Mouse (Mus musculus) urinary bladder, postnatal 10 days (tissue): Measurements from ENCODE around the gene Rwdd4a.

Experiments
- DNase-seq: peaks from one replicate; pipeline ENCODE4 v3.0.0; 2022; ENCODE audit warnings: low spot score

The Rwdd4a gene

GRCm38 (mm10) chr8:47533344-47534125 is at the start of gene Rwdd4a, which contains the start of gene Trappc11:
Rwdd4a (plus strand) TSS chr8:47533664.
Trappc11 (minus strand) TSS chr8:47533470.
- DNase-seq = peak; percentile 79

DNA sequence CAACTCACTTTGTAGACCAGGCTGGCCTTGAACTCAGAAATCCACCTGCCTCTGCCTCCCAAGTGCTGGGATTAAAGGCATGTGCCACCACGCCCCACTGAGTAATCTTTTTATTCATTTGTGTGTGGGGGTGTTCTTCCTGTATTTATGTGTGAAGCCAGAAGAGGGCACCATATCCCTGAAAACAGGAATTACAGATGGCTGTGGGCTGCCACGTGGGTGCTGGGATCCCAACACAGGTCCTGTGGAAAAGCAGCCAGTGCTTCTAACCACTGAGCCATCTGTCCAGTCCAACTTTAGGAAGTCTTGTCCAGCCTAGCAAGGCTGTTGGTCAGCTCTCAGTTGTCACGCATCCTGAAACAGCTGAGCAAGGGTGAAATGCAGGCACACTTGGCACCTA is 46.2 kb upstream of the Rwdd4a start:
- no peak for DNase-seq

DNA sequence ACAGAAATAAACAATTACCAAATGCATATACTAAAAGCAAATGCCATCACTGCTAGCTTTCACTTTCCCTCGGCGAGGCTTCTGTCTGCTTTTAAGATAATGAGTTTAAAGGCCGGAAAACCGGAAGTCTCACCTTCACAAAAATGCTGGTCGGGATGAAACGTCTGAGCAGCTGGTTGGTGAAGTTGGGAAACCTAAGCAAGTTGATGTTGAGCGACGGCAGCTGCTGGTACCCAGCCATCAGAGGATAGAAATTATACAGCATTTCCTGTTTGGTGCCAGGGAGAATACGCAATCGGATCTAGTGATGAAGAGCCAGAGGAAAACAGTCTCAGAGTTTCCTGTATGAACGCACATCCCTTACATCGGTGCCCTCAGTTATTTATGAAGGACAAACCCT is 40.4 kb upstream of the Rwdd4a start:
- DNase-seq = no peak

DNA sequence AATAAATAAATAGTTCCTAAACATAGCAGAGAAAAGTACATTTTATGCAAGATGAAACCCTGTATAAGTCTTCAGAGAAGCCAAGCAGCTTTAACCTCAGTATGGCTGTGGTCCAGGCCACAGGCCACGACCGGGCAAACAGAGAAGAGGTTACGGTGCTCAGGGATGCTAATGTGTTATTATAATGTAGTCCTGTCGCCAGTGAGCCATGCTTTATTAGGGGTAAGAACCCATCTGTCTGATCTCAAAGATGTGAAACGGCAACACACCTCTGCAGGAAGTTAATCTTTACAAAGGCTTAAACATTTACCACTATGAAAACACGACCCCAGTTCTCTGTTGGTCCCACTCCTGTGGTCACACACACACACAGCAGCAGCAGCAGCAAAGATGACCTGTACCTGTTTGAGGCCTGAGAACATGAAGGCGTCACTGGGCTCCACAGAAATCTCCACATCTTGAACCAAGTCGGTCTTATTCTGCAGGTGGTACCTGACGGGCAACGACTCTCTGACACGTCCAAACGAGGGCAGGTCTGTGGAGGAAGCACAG is 38.8 kb upstream of the Rwdd4a start:
- no peak for DNase-seq

DNA sequence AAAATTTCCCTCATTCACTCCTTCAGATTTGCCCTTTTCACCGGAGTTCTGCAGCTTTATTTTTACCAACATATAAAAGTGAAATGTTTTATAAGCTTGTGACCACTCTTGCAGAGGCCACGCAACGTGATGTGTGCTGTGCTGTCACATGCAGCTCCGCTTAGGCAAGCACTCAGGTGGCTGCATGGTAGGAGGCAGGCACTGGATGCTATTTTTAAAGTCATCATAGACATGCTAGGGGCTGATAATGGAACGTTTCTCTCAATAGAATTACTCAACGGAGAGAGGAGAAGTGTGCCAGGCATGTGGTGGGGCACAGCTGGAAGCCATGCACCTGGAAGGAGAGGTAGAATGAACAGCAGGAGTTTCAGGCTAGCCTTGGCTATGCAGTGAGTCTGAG is 38.0 kb upstream of the Rwdd4a start:
- no peak for DNase-seq

DNA sequence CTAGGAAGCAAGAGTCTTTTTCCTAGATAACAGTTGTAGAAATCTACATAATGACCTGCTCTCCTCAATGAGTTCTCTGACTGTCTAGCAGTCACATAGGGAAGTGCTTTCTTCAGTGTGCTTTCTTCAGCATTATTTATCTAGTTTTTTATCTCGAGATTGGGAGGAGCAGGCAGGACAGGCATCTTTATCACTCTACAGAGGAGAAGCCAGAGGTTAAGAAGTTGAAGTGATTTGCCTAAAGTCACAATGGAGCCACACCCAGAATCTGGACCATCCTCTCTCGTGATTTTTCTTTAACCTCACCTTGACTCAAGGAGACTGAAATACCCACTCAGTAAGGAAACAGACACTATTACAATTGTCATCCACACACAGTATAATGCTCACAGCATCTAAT is 31.5 kb upstream of the Rwdd4a start:
- no peak for DNase-seq

- no peak for DNase-seq
Measured at GRCm38 (mm10) chr8:47502546-47502945, 30.9 kb upstream of the Rwdd4a start.

DNA sequence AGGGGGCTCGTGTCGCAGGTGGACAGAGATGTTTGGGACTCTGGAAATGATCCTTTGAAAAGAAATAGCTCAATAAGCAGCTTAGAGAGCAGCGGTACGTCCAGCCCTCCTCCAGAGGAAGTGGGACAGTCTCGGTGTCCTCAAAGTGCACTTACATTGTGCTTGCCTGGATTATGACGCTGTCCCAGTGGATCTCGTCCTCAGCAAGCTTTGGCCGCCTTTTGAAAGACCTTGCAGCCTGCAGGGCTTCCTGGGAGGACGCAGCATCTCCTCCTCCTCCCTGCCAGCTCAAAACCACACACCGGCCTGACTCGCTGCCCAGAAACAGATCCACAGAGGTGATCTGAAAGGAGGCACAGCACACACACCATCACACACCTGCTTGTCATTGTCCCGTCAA is 28.0 kb upstream of the Rwdd4a start:
- no peak for DNase-seq

- DNase-seq = no peak
Measured at GRCm38 (mm10) chr8:47510930-47511329, 22.5 kb upstream of the Rwdd4a start.

DNA sequence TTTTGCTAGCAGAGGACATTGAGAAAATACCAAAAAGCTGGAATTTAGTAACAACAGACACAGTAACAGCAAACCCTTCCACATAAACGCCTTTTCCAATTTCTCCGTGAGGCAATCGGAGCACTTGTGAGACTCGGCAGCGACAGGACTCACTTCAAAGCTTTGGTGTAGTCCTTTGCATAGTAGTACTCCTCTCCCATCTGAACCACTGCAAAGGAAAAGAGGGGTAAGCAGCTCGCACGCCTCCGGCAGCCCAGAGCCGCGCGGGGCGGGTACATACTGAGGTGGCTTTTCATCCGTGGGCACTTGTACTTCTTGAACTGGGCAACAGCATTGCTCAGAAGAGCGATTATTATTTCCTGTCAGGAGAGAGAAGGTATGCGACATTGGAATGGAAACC is 19.9 kb upstream of the Rwdd4a start:
- no peak for DNase-seq

DNA sequence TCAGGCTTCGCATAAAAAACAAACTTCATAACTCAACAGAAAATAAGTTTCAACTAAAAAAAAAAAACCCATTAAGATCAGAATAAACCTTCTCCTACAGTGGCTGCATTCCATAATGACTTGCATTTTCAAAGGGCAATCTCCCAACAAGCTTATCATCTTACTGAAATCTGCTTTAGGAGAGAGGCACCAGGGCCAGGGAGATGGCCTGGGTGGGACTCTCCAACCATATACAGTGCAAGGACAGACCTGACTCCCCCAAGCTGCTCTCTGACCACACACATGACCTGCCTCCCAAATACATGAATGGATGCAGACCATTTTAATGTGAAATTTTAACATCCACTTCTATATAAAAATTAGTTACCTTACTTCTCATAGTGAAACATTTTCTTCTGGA is 5.4 kb upstream of the Rwdd4a start:
- DNase-seq = no peak

- DNase-seq = no peak
Measured at GRCm38 (mm10) chr8:47538323-47538722, 4.9 kb downstream of the Rwdd4a start.

GRCm38 (mm10) chr8:47542746-47543145 is 9.3 kb downstream of the Rwdd4a start:
- DNase-seq = no peak

GRCm38 (mm10) chr8:47544094-47544493 is 10.6 kb downstream of the Rwdd4a start:
- DNase-seq = no peak

DNA sequence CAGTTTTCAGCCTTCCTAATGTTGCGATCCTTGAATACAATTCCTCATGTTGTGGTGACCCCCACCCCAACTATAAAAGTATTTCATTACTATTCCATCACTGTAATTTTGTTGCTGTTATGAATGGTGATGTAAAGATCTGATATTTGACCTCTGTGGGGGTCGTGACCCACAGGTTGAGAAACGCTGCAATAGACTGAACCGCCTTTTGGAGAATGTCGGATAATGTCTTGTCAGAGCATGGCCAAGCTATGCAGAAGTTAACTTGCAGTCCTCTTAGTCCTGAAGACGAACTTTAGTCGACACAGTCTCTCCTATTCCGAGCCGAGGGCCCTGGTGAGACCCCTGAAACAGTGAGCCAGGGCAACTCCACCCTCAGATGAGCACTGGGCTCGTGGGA is 13.6 kb downstream of the Rwdd4a start:
- DNase-seq = no peak

DNA sequence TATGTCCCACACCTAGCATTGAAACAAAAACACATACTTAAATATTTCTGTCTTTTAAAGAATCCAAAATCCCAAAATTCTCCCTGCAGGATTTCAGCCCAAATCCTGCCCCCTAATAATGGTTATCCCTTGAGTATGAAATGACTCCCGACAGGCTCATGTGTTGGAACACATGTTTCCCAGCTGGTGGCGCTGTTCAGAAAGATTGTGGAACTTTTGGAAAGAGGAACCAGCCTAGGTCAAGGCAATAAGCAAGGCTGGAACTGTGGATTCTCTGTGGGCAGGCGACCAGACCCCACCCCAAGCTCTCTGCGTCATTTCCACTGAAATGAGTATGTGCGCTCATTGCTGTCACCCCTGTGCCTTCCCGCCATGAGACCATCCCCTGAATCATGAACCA is 20.1 kb downstream of the Rwdd4a start:
- no peak for DNase-seq

- no peak for DNase-seq
Measured at GRCm38 (mm10) chr8:47556446-47556845, 23.0 kb downstream of the Rwdd4a start.

- DNase-seq = no peak
Measured at GRCm38 (mm10) chr8:47558274-47558673, 24.8 kb downstream of the Rwdd4a start.

- no peak for DNase-seq
Measured at GRCm38 (mm10) chr8:47560801-47561200, 27.3 kb downstream of the Rwdd4a start.

DNA sequence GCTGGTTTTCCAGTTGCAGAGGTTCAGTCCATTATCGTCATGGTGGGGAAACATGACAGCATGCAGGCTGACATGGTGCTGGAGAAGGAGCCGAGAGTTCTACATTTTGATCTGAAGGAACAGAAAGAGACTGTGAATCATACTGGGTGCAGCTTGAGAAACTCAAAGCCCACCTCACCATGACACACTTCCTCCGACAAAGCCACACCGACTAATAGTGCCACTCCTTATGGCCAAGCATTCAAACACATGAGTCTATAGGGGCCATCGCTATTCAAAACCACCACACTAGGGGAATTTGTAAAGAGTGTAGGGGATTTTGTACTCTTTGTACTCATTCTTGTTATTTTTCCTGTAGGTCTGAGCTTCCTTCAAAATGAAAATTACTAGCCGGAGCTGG is 33.1 kb downstream of the Rwdd4a start:
- no peak for DNase-seq

DNA sequence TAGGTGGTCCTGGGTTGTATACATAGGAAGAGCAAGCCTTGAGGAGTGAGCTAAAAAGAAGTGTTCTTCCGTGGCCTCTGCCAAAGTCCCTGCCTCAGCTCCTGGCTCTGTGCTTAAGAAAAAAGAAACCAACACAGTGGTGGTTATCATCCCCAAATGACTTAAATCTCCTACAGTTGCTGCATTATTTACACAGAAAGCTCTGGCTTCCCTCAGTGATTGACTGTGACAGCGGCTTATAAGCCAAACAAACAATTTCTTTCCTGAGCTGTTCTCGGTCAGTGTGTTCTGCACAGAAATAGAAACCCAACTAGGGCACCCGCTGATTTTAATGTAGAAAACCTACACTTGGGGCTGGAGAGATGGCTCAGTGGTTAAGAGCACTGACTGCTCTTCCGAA is 34.6 kb downstream of the Rwdd4a start:
- no peak for DNase-seq

- no peak for DNase-seq
Measured at GRCm38 (mm10) chr8:47570161-47570560, 36.7 kb downstream of the Rwdd4a start.

DNA sequence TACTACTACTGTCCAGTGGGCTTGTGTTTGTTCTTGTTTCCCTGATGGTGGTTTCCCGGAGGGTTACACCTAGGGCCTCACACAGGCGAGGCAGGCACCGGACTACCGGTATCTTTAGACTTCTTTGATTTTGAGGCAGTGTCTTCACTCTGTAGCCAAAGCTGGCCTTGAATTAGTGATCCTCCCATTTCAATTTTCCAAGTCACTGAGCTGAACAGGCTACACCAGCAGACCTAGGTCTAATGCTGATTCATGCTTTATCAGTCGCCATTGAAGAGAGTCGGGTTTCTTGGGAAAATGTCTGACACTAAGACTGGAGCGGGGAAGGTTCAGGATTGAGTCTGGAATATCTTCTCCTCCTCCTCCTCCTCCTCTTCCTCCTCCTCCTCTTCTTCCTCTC is 40.0 kb downstream of the Rwdd4a start:
- no peak for DNase-seq

DNA sequence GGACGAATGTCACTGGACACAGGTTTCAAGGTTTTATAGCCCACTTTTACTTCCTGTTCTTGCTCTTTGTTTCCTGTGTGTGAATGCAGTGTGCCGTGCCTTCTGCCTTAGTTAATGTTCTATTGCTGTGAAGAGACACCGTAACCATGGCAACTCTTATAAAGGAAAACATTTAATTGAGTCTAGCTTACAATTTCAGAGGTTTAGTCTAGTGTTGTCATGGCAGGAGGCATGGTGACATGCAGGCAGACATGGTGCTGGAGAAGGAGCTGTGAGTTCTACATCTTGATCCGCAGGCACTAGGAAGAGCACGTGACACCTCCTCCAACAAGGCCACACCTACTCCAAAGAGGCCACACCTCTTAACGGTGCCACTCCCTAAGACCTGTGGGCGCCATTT is 48.0 kb downstream of the Rwdd4a start:
- no peak for DNase-seq
